Mouse (Mus musculus): Measurements from ENCODE around the gene Nxnl1. TPM values are rescaled to one million over a fixed set of nuclear protein-coding genes. Genes with fewer than 3 reads are reported as not detected.

Nxnl1 gene
- not detected for total RNA-seq (2023)

GRCm38 (mm10) chr8:71566501-71566900, at the start of gene Nxnl1:
TSS of gene Nxnl1 (minus strand) at chr8:71566601.

DNA sequence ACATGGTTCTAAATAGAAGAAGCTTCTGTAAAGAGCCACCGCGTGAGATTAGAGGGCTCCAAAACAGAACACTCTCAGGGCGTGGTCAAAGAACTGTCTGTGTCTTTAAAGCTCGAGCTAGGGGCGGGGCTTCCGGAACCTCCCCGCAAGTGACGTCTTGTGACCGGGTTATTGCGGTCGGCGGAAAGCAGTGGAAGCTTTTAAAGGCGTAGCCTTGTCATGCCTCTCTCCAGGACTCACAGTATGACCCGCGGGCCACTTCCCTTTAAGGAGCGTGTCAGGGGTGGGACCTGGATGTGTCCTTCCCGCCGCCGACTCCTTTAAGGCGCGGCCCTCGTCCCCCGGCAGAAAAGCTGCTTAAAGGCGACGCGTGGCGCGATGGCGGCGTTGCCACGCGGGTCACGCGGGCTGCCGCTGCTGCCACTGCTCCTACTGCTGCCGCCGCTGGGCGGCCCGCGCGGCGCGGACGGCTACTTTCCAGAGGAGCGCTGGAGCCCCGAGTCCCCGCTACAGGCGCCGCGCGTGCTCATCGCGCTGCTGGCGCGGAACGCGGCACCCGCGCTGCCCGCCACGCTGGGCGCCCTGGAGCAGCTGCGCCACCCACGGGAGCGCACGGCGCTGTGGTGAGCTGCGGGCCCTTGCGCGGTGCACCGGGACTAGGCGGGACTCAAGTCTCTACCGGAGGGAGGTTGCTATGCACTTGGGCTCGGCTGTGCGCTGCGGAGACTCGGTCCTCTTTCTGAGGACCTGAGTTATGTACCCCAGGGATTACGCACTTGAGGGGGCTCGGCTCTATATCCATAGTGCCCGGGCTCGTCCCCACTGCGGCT, 44.6 kb upstream of the Nxnl1 start, which contains the start of gene Colgalt1:
Gene Colgalt1, plus strand, starts transcription at position 177 of the 830 bp plus-strand sequence.

GRCm38 (mm10) chr8:71597451-71597850, 31.1 kb upstream of the Nxnl1 start, which contains the start of gene Fam129c:
TSS of gene Fam129c (plus strand) at chr8:71597648.

DNA sequence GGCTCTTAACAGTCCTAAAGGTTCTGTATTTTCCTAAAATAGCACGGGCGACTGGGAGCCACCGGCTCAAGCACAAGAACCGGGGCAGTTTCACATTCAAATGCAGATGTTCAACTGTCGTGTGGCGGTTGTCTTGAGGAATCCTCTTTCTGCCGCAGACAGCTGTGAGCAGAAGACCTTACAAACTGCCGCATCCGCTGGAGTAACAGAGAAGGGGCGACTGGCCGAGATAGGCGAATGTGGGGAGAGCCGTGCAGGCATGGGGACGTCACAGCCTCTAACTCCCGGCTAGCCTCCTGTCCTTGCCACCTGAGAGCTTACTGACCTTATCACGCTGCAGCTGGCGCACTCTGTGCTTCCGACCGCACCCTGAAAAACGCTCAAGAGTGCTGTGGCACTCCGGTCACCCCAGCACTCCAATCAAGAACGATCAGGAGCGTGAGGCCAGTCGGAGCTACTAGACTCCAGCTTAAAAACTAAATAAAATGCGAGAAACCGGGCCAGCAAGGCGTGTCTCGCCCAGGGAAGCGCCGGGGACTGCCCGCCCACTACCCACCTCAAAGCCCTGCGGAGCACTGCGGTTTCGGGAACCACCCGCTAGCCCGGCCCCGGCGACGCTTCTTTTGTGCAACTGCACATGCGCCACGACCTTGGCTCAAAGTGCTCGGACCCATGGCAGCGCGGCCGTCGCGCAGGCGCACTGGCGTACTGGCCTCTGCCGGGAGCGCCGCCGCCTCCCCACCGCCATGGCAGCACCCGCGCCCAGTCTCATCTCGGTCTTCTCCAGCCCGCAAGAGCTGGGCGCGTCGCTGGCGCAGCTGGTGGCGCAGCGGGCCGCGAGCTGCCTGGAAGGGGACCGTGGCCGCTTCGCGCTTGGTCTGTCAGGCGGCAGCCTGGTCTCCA, 25.3 kb upstream of the Nxnl1 start, which contains the start of gene Pgls:
Gene Pgls, plus strand, starts transcription at position 706 of the 903 bp plus-strand sequence.

DNA sequence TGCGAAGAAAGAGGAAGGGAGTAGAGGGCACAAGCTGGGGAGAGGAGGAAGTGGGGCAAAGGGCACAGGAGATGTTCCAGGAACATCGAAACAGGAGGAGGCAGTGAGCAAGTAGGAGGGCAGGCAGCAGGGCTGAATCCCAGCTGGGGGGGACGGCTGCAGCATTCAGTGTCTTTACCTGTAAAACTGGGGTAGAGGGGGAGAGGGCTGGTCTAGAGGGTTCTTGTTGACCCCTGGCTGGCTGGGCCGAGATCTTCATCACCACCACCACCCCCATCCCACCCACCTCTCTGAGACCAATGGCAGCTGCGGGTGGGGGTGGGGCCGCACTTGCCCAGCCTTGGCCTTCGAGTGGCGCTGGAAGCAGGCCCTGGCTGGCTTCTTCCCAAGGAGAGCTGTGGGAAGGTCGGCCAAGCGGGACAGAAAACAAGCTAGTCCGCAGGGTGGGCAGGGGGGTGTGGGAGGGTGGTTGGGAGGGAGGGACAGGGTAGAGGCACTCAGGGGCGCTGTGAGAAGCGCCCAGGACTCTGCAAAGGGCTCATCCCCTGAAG, 2.1 kb upstream of the Nxnl1 start, which contains the start of gene Slc27a1:
Gene Slc27a1, plus strand, starts transcription at position 496 of the 551 bp plus-strand sequence.

GRCm38 (mm10) chr8:71558071-71558957, 8.1 kb downstream of the Nxnl1 start, which contains the start of gene Tmem221:
TSS of gene Tmem221 (minus strand) at chr8:71558871.

DNA sequence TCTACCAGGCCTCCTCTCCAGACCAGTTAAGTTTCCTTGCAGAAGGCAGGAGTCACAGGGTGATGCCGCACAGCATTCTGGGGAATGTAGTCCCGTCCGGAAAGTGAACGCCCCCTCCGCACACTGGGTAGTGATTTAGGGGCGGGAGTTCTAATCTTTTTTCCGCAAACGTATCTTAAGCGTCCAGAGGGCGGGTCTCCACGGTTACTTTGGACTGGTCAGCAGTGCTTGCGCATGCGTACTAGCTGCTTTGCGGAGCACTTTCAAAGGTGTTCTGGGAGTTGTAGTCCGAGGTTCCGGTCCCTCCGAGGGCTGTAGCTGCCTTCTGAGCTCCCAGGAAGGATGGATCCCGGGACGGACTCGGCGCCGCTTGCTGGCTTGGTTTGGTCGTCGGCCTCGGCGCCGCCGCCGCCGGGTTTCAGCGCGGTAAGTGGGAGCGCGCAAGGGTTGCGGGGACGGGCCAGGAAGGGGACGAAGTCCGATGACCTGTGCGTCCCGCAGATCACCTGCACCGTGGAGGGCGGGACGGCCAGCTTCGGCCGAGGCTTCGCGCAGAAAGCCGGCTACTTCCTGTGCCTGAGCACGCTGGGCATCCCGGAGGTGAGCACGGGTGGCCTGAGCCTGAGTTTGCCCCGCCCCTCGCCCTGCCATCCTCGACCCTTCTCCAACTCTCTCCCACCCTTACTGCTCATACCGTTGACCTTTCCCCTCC, 23.6 kb downstream of the Nxnl1 start, which contains the start of gene Mvb12a:
Gene Mvb12a, plus strand, starts transcription at position 291 of the 712 bp plus-strand sequence.

DNA sequence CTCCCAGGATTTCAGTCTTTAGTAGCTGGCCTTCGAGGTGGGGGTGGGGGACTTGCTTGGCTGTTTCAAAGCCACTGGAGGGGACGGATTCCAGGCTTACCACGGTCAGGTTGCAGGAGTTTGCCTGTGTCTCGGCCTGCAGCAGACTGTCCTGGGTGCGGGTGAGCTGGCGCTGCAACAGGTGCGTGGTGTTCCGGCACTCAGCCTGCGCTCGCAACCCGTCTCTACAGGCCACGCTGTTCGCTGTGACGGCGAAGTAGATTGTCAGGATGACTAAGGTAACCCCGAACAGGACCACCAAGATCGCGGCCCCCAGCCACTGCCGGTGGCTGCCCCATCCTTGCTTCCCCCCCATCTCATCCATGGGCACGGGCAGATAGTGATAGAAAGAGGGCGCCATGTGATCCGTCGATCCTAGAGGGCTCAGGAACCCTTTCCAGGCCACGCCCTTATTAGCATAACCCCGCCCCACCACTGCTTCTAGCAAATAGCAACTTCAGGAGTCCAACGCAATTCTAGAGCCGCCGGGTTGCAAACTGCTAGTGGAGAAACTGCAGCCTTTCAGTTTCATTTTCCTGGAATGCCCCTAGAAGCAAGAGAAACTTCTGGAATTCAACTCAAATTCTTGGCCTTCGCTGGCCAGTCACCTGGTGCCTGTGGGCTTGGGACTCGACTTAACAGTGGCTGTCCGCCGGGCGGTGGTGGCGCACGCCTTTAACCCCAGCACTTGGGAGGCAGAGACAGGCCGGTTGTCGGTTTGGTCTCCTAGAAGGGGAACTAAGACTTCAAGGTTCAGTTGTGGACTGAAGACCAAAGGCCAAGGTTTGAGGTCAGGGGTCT, 29.2 kb downstream of the Nxnl1 start, which contains the start of gene Bst2:
Gene Bst2, minus strand, starts transcription at position 429 of the 840 bp plus-strand sequence.

DNA sequence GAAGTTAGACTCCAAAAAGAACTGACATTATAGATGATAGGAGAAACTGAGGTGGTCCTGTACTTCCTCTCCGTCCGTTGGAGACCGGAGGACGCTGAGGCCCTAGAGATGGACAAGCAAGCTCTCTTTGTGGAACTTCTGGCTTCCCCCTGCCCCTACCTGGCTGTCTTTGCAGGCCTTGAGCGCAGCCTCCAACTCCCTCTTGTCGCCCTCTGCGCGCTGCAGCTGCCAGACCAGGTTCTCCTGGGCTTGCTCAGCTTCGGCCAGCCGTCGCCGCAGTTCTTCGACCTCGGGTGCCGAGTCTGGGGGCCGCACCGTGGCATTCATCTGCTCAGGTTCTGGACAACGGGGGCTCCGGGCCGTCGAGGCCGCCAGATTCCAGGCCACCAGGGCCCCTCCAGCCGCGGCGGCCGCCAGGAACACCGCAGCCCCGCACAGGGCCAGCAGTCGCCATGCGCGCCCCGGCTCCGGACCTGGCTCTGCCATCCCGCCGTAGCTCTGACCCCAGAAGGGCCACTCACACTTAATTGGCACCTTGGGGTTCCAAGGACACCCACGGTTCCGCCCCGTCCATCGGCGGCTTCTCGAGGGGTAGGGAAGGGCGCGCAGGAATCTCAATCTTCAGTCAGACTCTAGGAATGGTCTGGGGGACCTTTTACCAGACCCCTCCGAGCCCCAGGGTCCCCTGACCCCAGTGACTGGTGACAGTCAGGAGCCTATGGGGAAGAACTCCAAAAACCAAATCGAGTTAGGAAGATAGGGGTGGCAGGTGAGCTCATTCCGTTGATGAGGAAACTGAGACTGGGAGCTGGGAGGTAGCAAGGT, 41.0 kb downstream of the Nxnl1 start, which contains the start of gene Ccdc194:
Gene Ccdc194, minus strand, starts transcription at position 486 of the 825 bp plus-strand sequence.

GRCm38 (mm10) chr8:71511644-71512043, 54.8 kb downstream of the Nxnl1 start, which contains the start of gene Plvap:
TSS of gene Plvap (minus strand) at chr8:71511752.

Other genes with a start within 250 kb of the Nxnl1 start
- 310 TPM for gene Use1, start 199.8 kb downstream of the Nxnl1 start, total RNA-seq (2023)
- 22.3 TPM for gene Ocel1, start 195.3 kb downstream of the Nxnl1 start, total RNA-seq (2023)
- gene Nr2f6, start 184.6 kb downstream of the Nxnl1 start, total RNA-seq (2023) = 4.0 TPM
- gene Ushbp1, start 170.8 kb downstream of the Nxnl1 start, total RNA-seq (2023) = 0.28 TPM
- 109 TPM for gene Babam1, start 169.7 kb downstream of the Nxnl1 start, total RNA-seq (2023)
- 1.8 TPM for gene Ankle1, start 160.6 kb downstream of the Nxnl1 start, total RNA-seq (2023)
- 76.5 TPM for gene Abhd8, start 102.9 kb downstream of the Nxnl1 start, total RNA-seq (2023)
- 39.7 TPM for gene Mrpl34, start 101.6 kb downstream of the Nxnl1 start, total RNA-seq (2023)
- 90.7 TPM for gene Dda1, start 97.4 kb downstream of the Nxnl1 start, total RNA-seq (2023)
- 24.0 TPM for gene Ano8, start 80.6 kb downstream of the Nxnl1 start, total RNA-seq (2023)
- 20.5 TPM for gene Gtpbp3, start 78.5 kb downstream of the Nxnl1 start, total RNA-seq (2023)
- gene Plvap, start 54.8 kb downstream of the Nxnl1 start, total RNA-seq (2023) = 0.67 TPM
- not detected for gene Ccdc194, start 40.9 kb downstream of the Nxnl1 start, total RNA-seq (2023)
- gene Bst2, start 29.1 kb downstream of the Nxnl1 start, total RNA-seq (2023) = 62.4 TPM
- gene Mvb12a, start 23.7 kb downstream of the Nxnl1 start, total RNA-seq (2023) = 27.2 TPM
- 2.2 TPM for gene Tmem221, start 7.7 kb downstream of the Nxnl1 start, total RNA-seq (2023)
- gene Slc27a1, start 2.3 kb upstream of the Nxnl1 start, total RNA-seq (2023) = 6.8 TPM
- gene Pgls, start 25.6 kb upstream of the Nxnl1 start, total RNA-seq (2023) = 52.5 TPM
- gene Fam129c, start 31.0 kb upstream of the Nxnl1 start, total RNA-seq (2023) = 11.5 TPM
- gene Colgalt1, start 44.4 kb upstream of the Nxnl1 start, total RNA-seq (2023) = 50.7 TPM
- 0.77 TPM for gene Unc13a, start 105.2 kb upstream of the Nxnl1 start, total RNA-seq (2023)
- gene Jak3, start 109.7 kb upstream of the Nxnl1 start, total RNA-seq (2023) = 89.5 TPM
- gene Insl3, start 122.6 kb upstream of the Nxnl1 start, total RNA-seq (2023) = 50.5 TPM
- gene B3gnt3, start 135.2 kb upstream of the Nxnl1 start, total RNA-seq (2023) = 0.98 TPM
- gene Fcho1, start 159.1 kb upstream of the Nxnl1 start, total RNA-seq (2023) = 133 TPM

Data from CD8-positive naive resting alpha-beta T cell, adult 57 days (primary cell).